Mouse (Mus musculus) myocyte (in vitro differentiated cells): ENCODE data around the gene Rpl23a.

Experiments used
- CEBPB ChIP-seq: IDR thresholded peaks from 2 replicates; pipeline ENCODE4 v1.6.1; 2011; ENCODE audit warnings: mild to moderate bottlenecking, moderate library complexity; ENCODE audit not compliant: poor library complexity, insufficient read depth, severe bottlenecking
- E2F4 ChIP-seq: IDR thresholded peaks from one replicate; pipeline ENCODE4 v1.6.1; 2011; ENCODE audit warnings: mild to moderate bottlenecking, control low read depth, moderate library complexity; ENCODE audit not compliant: insufficient read depth
- MAX ChIP-seq: IDR thresholded peaks from one replicate; pipeline ENCODE4 v1.6.1; 2011; ENCODE audit warnings: low read depth, mild to moderate bottlenecking, control low read depth
- MYOD1 ChIP-seq, 3 experiments: IDR thresholded peaks; one replicate each; pipeline ENCODE4 v1.6.1; 2011; ENCODE audit warnings: control low read depth in 2 of 3, low read depth in 2 of 3, mild to moderate bottlenecking in 2 of 3, moderate library complexity in 1 of 3; ENCODE audit not compliant: insufficient read length in 2 of 3, control insufficient read depth in 1 of 3
- MYOG ChIP-seq, 3 experiments: IDR thresholded peaks; one replicate each; pipeline ENCODE4 v1.6.1; 2011; ENCODE audit warnings: control low read depth in 2 of 3, low read depth in 2 of 3, mild to moderate bottlenecking in 2 of 3; ENCODE audit not compliant: insufficient read length in 2 of 3, control insufficient read depth in 1 of 3, insufficient read depth in 1 of 3
- POLR2A ChIP-seq: IDR thresholded peaks from one replicate; pipeline ENCODE4 v1.6.1; 2011; ENCODE audit warnings: low read depth, mild to moderate bottlenecking, control low read depth, moderate library complexity; ENCODE audit not compliant: insufficient read length
- REST ChIP-seq: IDR thresholded peaks from one replicate; pipeline ENCODE4 v1.6.1; 2011; ENCODE audit warnings: mild to moderate bottlenecking, control low read depth, moderate library complexity; ENCODE audit not compliant: insufficient read depth, insufficient read length
- SRF ChIP-seq: IDR thresholded peaks from one replicate; pipeline ENCODE4 v1.6.1; 2011; ENCODE audit warnings: low read depth; ENCODE audit not compliant: control insufficient read depth, insufficient read length
- TCF12 ChIP-seq: IDR thresholded peaks from one replicate; pipeline ENCODE4 v1.6.1; 2011; ENCODE audit warnings: mild to moderate bottlenecking, control low read depth; ENCODE audit not compliant: poor library complexity, insufficient read depth, severe bottlenecking
- USF1 ChIP-seq: IDR thresholded peaks from one replicate; pipeline ENCODE4 v1.6.1; 2011; ENCODE audit warnings: low read depth, mild to moderate bottlenecking, control low read depth, moderate library complexity

DNA sequence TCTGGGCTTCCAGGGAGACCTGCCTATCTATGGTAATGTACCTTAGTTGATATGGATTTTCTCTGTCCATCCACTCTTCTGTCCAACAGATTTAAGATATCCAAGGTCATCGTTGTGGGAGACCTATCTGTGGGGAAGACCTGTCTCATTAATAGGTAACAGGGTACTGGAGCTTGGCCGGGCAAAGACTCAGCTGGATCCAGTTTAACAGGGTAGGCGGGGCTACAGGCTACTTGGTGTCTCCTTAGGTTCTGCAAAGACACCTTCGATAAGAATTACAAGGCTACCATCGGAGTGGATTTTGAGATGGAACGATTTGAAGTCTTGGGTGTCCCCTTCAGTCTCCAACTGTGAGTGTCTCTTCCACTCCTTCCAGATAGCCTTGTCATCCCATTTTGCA, 6.7 kb upstream of the Rpl23a start:
- no peak for TF ChIP-seq E2F4
- TF ChIP-seq MYOG (IDR thresholded peaks at IDR 0.05; ENCODE audit: control insufficient read depth in 1 of 3, insufficient read depth in 1 of 3, insufficient read length in 2 of 3, low read depth in 2 of 3), result no peak
- no peak for TF ChIP-seq MYOD1 (IDR thresholded peaks at IDR 0.05; ENCODE audit: control insufficient read depth in 1 of 3, insufficient read length in 2 of 3, low read depth in 2 of 3)
- no peak for TF ChIP-seq SRF
- no peak for TF ChIP-seq TCF12
- TF ChIP-seq POLR2A, result no peak
- no peak for TF ChIP-seq REST
- no peak for TF ChIP-seq USF1
- no peak for TF ChIP-seq CEBPB
- TF ChIP-seq MAX, result no peak
